Mouse (Mus musculus) G1E-ER4 (cell line): Measurements from ENCODE around the gene Cnga3. TPM values are rescaled to one million over a fixed set of nuclear protein-coding genes. Genes with fewer than 3 reads are reported as not detected.

Experiments used
- GATA1 ChIP-seq: IDR thresholded peaks from one replicate; pipeline ENCODE4 v1.8.0; 2012; ENCODE audit warnings: low read length, inconsistent platforms
- polyA plus RNA-seq: library from polyadenylated mRNA; stranded (reverse); fragments of >175 nt; gene quantifications from 2 replicates; pipeline ENCODE4 v1.2.3, GENCODE M21; 2012

The Cnga3 gene
- polyA plus RNA-seq, result not detected in 2 replicates

GRCm38 (mm10) chr1:37214144-37214543 lies at the start of gene Cnga3:
Gene Cnga3, plus strand, starts transcription at chr1:37214434.
- no peak for TF ChIP-seq GATA1

DNA sequence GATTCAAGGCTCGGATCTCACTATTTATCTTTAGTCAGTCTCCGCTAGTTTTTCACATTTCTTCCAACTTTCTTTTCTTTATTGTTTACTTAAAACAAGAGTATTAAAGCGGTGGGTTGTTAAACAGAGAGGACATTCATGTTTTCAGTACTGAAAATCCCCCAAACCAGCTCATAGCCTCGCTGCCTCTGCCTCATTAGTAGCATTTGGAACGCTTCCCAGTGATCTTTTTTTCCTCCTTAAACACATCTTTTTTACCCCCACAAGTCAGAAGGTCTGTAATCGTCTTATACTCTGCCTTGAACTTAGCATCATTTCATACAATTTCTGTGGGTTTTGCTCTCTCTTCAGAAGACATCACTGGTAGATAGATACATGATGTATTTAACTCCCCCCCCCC lies 48.2 kb upstream of the Cnga3 start:
- TF ChIP-seq GATA1, result no peak

- TF ChIP-seq GATA1, result no peak
Measured at GRCm38 (mm10) chr1:37167918-37168317, 46.3 kb upstream of the Cnga3 start.

- no peak for TF ChIP-seq GATA1
Measured at GRCm38 (mm10) chr1:37177874-37178273, 36.4 kb upstream of the Cnga3 start.

- no peak for TF ChIP-seq GATA1
Measured at GRCm38 (mm10) chr1:37179852-37180251, 34.4 kb upstream of the Cnga3 start.

- TF ChIP-seq GATA1, result no peak
Measured at GRCm38 (mm10) chr1:37187050-37187449, 27.2 kb upstream of the Cnga3 start.

DNA sequence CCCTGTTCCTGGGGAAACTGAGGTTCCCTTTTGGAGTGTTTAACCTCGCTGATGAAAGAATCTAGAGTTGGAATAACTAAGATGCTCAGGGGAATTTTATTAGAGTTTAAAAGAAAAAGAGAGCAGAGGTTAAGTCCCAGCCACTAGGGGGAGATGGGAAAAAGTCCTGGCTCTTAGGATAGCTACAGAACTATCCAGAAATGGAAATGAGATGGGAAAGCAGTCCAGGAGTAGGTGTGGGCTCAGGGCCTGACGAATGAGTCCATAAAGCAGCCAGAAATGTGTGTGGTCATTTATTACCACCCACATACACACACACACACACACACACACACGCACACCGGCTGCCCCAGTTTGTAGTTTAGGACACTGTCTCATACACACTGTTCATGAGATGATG lies 19.6 kb upstream of the Cnga3 start:
- TF ChIP-seq GATA1, result no peak

GRCm38 (mm10) chr1:37201406-37201805 lies 12.8 kb upstream of the Cnga3 start:
- TF ChIP-seq GATA1, result no peak

GRCm38 (mm10) chr1:37207743-37208142 lies 6.5 kb upstream of the Cnga3 start:
- no peak for TF ChIP-seq GATA1

- no peak for TF ChIP-seq GATA1
Measured at GRCm38 (mm10) chr1:37212375-37212774, 1.9 kb upstream of the Cnga3 start.

GRCm38 (mm10) chr1:37218386-37218785 lies 4.2 kb downstream of the Cnga3 start:
- TF ChIP-seq GATA1, result no peak

DNA sequence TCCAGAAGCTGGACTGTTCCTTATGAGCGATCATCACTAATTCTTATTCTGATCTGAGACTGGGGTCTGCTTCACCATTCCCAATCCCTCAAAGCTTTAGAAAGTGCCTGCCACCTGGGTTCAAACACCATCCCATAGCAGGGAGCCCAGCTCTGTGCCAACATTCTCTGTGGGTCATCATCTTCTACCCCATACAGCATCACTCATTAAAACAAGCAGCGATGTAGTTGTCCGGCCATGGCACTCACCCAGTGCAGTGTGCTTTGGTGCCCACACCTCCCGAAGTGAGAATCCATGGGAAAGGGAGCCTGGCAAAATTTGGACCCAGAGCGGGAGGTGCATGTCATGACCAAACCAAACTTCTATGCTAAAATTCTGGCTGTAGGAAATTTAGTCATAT lies 5.4 kb downstream of the Cnga3 start:
- no peak for TF ChIP-seq GATA1

DNA sequence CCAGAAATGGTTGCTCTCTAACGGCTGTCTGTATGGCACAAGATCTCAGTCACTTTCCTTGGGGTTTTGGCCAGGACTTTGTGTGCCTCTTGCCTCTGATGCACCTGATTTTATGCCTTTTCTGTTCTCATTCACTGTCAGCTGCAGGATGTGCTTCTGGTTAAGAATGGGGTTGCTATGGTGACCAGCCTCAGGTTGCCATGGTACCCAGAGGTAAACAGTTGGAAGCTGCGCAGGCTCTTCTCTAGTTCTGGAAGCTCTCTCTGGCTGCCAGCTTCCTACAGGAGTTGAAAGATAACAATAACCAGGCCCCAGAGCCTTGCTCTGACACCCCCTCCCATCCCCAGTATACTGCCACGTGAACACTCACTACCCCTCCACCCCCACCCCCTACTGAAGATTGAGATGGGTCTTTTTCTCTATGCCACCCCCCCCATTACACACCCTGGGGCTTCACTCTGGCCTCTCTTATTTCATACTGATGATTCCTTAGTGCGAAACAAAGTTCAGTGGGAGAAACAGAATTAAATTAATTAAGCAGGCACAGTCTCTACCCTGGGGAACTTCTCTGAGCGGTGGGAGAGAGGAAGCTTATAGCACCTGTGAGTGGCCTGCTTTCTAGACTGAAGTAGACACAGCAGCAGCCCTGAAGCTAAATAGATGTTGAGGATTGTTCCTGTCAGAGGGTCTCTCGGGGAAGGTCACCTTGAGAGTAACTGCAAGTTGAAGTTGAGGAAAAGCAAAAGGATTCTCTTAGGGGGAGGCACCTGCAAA lies 6.1 kb downstream of the Cnga3 start:
- no peak for TF ChIP-seq GATA1

DNA sequence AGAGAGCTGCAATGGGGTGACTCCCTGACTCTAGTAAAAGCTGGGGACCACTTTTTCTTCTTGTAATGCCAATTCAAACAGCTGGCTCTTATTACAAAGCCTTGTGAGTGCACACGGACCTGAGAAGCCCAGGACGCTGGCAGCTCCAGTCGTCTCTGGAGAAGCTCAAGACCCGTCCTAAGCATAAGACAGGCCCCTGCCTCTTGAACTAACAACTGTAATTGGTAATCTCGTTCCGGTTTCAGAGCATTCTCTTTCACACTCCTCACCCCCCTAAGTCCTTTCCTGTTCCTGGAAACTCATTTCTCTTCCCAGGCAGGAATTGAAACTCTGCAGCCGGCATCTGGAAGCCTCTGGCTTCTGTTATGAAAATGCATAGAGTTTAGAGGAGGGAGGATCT lies 7.8 kb downstream of the Cnga3 start:
- no peak for TF ChIP-seq GATA1

DNA sequence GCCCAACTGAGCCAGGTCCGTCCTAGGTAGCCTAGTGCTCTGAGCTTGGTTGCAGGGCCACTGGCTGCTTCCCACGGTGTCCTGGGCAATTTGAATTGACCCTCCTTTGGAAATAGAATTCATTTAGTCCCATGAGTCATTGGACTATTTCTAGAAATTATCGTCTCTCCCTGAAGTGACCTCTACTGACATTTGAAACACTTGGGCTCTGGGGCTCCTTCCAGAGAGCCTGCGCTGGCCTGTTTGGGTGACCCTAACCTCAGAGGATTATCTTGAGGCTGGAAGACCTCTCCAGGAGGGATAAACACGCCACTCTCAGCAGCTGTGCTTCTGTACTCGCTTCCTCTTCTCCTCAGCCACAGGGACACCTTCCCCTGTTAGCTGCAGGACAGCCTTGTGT lies 16.2 kb downstream of the Cnga3 start:
- no peak for TF ChIP-seq GATA1

DNA sequence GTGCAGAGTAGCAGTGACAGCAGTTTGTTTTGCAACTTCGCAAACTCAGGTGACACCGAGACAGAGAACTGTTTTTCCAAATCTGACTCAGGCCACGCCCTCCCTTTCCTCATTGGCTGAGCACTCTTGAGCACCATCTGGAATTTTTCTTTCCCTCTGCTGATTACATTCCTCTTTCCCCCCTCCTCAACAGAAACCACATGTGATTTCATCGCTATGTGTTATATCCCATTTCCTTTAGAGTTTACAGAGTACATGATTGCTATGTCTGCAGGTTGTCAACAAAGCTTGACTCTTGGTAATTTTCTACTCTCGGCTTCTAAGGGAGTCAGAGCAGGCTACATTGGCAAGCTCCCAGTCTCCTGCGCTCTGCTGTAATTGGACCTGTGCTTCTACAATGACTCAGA lies 17.1 kb downstream of the Cnga3 start:
- no peak for TF ChIP-seq GATA1

GRCm38 (mm10) chr1:37239045-37239635 lies 24.9 kb downstream of the Cnga3 start:
- no peak for TF ChIP-seq GATA1
